Mouse (Mus musculus): ENCODE measurements around the gene Eef2kmt. TPM values are rescaled to one million over a fixed set of nuclear protein-coding genes. Genes with fewer than 3 reads are reported as not detected.
"Not testable (repeated sequence)": the region's sequence is repeated elsewhere in the genome, so short reads cannot be mapped to it uniquely, and the experiment has no call there.

Gene Eef2kmt
- polyA plus RNA-seq, 1 experiment from 2014 or later = 19.8 TPM

DNA sequence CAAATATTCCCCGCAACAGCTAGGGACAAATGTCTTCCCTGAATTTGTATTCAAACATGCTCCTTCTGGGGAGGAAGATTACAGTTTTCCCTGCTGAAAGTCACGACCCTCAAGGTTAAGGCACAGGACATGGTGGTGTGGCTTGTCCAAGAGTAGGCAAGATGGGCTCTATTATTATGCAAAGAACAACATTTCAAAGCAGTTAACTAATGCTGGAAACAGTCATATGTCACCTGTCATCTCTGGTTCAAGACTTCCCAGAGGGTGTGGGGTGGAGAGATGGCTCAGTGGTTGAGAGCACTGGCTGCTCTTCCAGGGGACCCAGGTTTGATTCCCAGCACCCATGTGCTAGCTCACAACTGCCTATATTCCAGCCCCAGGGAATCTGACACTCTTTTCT, 3.5 kb downstream of the Eef2kmt start:
- Histone ChIP-seq H3K27ac (no peak overlapping the region), H3K36me3 (peaks cover 28% of the 10 kb centered on the region; the same call in 1 of the 2 replicates), H3K27me3 (no peaks in the 10 kb centered on the region), H3K4me3 (no peak overlapping the region), H3K9ac (no peak overlapping the region), H3K4me2 (no peak overlapping the region), H3K4me1 (replicated peaks) (peaks cover 19% of the 10 kb centered on the region), H3K9me3 (replicated peaks) (no peaks in the 10 kb centered on the region)
- no peak for ATAC-seq (replicated peaks; ENCODE audit: insufficient number of reproducible peaks, insufficient read depth, low FRiP score, low read depth)
- 85% methylated on average over 2 of the region's 2 CpGs for WGBS

DNA sequence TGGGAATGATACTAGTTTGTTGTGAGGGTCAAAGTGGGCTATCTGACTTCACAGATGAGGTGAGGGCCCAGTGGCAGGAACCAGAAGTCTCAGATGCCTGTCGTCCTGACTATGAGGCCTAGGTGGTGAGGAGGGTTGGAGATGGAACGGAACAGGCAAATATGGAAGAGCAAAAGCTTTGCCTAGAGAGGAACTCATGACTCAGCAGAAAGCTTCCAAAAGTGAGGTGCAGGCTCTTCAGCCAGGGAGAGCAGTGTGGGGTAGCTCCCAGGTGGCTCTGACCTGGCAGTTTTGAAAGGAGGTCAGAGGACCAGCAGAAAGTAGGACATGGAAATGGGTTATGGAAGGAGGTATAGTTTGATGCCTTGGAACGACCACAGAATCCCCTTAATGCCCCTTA, 4.9 kb downstream of the Eef2kmt start:
- WGBS = 88% methylated on average over 3 of the region's 3 CpGs
- H3K9me3 ChIP-seq (replicated peaks) = no peaks in the 10 kb centered on the region
- no peaks in the 10 kb centered on the region for H3K27me3 ChIP-seq
- no peak overlapping the region for H3K4me3 ChIP-seq
- H3K4me2 ChIP-seq = no peak overlapping the region
- H3K9ac ChIP-seq = no peak overlapping the region
- H3K4me1 ChIP-seq (replicated peaks) = peaks cover 15% of the 10 kb centered on the region
- no peak overlapping the region for H3K27ac ChIP-seq
- no peak for ATAC-seq (replicated peaks; ENCODE audit: insufficient number of reproducible peaks, insufficient read depth, low FRiP score, low read depth)
- peaks cover 34% of the 10 kb centered on the region for H3K36me3 ChIP-seq

GRCm38 (mm10) chr16:5244411-5244810, 11.4 kb downstream of the Eef2kmt start:
- no peaks in the 10 kb centered on the region for H3K27me3 ChIP-seq
- H3K4me1 ChIP-seq (replicated peaks) = no peaks in the 10 kb centered on the region
- no peak overlapping the region for H3K4me3 ChIP-seq
- no peak overlapping the region for H3K9ac ChIP-seq
- H3K36me3 ChIP-seq = peaks cover 77% of the 10 kb centered on the region
- H3K27ac ChIP-seq = no peak overlapping the region
- no peak overlapping the region for H3K4me2 ChIP-seq
- peak; percentile 44; the same call in 1 of the 2 replicates for ATAC-seq (replicated peaks; ENCODE audit: insufficient number of reproducible peaks, insufficient read depth, low FRiP score, low read depth)
- H3K9me3 ChIP-seq (replicated peaks) = no peaks in the 10 kb centered on the region
- 32% methylated on average over 7 of the region's 7 CpGs for WGBS

DNA sequence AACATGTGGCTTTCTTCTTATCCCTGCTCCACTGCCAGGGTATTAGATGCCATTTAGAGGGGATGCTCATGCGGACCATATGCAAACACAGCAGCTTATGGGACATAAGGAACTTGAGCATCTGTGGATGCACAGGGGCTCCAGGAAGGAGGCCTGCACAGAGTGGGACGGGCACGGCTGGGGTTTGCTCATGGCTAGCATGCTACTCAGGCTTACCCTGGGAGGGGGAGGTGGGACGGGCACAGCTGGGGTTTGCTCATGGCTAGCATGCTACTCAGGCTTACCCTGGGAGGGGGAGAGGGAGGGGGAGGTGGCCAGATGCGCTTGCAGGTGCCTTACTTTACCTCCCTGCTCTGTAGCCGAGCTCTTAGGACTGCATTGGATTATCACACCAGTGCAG, 12.9 kb downstream of the Eef2kmt start:
- Histone ChIP-seq H3K4me3 (no peak overlapping the region), H3K27me3 (no peaks in the 10 kb centered on the region), H3K27ac (no peak overlapping the region), H3K4me1 (replicated peaks) (no peaks in the 10 kb centered on the region), H3K9me3 (replicated peaks) (no peaks in the 10 kb centered on the region), H3K4me2 (no peak overlapping the region), H3K36me3 (peaks cover 71% of the 10 kb centered on the region), H3K9ac (no peak overlapping the region)
- WGBS = 86% methylated on average over 6 of the region's 6 CpGs
- ATAC-seq (replicated peaks; ENCODE audit: insufficient number of reproducible peaks, insufficient read depth, low FRiP score, low read depth) = no peak

GRCm38 (mm10) chr16:5242355-5242754, 13.4 kb downstream of the Eef2kmt start:
- Histone ChIP-seq H3K27ac (no peak overlapping the region), H3K9me3 (replicated peaks) (no peaks in the 10 kb centered on the region), H3K9ac (no peak overlapping the region), H3K27me3 (no peaks in the 10 kb centered on the region), H3K4me3 (no peak overlapping the region), H3K4me1 (replicated peaks) (no peaks in the 10 kb centered on the region), H3K36me3 (peaks cover 66% of the 10 kb centered on the region), H3K4me2 (no peak overlapping the region)
- WGBS = 85% methylated on average over 4 of the region's 4 CpGs
- ATAC-seq (replicated peaks; ENCODE audit: insufficient number of reproducible peaks, insufficient read depth, low FRiP score, low read depth) = no peak

DNA sequence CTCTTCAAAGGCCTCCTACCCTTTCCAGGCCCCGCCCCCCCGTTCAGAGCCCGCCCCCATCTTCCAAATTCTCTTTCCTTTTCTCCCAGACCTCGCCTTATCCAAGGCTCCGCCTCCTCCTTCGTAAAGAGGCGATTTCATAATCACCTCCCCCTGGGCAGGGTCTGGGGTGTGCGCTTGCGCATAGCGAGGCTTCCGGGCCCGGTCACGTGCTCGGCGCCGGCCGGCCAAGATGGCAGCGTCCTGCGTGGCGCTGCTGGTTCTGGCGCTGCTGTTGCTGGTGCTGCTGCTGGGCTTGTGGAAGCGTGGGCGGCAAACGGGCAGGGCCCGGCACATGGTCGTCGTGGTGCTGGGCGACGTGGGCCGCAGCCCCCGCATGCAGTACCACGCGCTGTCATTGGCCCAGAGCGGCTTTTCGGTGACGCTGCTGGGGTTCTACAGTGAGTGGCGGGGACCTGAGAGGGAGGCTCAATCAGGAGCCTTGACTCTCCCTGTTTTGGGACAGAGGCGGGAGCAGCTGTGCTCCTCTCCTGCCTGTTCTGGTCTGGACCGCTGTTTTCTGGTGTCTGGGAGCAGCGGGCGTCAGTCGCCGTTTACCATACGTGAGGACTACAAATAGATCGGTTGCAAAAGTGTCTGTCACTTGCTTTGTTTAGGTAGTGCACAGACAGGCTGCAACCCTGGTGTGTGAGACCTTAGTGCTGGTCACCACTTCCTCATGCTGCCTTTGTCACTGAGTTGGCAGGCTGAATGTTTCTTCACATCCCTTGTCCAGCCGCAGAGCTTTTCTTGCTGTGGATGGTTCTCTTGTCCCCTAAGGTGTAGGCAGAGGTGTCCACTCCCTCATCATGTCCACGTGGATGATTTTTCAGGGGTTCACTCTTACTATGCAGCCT, 22.1 kb downstream of the Eef2kmt start, which contains the start of gene Alg1:
Gene Alg1 (plus strand): TSS at position 204 of the 896 bp plus-strand sequence.
- H3K4me1 ChIP-seq (replicated peaks) = peaks cover 8% of the 10 kb centered on the region
- peak within 1 kb of the TSS; percentile 81 for H3K9ac ChIP-seq
- WGBS = 1% methylated on average over 47 of the region's 47 CpGs
- H3K27ac ChIP-seq = peak within 1 kb of the TSS; percentile 75
- 0 out of 2 replicates have a peak, but pooled peaks cover 7% of the 10 kb centered on the region for H3K36me3 ChIP-seq
- peak; percentile 96 for ATAC-seq (replicated peaks; ENCODE audit: insufficient number of reproducible peaks, insufficient read depth, low FRiP score, low read depth)
- peak within 1 kb of the TSS; percentile 92 for H3K4me3 ChIP-seq
- no peaks in the 10 kb centered on the region for H3K27me3 ChIP-seq
- peak within 1 kb of the TSS; percentile 85 for H3K4me2 ChIP-seq
- H3K9me3 ChIP-seq (replicated peaks) = no peaks in the 10 kb centered on the region

GRCm38 (mm10) chr16:5232982-5233381, 22.8 kb downstream of the Eef2kmt start:
- Histone ChIP-seq H3K4me2 (peak overlapping the region; percentile 85), H3K27ac (no peak overlapping the region), H3K9ac (no peak overlapping the region), H3K4me3 (peak overlapping the region; percentile 92), H3K4me1 (replicated peaks) (peaks cover 8% of the 10 kb centered on the region), H3K36me3 (0 out of 2 replicates have a peak, but pooled peaks cover 5% of the 10 kb centered on the region), H3K27me3 (no peaks in the 10 kb centered on the region), H3K9me3 (replicated peaks) (no peaks in the 10 kb centered on the region)
- ATAC-seq (replicated peaks; ENCODE audit: insufficient number of reproducible peaks, insufficient read depth, low FRiP score, low read depth) = no peak
- 72% methylated on average over 4 of the region's 4 CpGs for WGBS

GRCm38 (mm10) chr16:5228103-5228502, 27.7 kb downstream of the Eef2kmt start:
- H3K27ac ChIP-seq; H3K9me3 ChIP-seq (replicated peaks); H3K4me2 ChIP-seq; H3K9ac ChIP-seq; ATAC-seq (replicated peaks; ENCODE audit: insufficient number of reproducible peaks, insufficient read depth, low FRiP score, low read depth); H3K27me3 ChIP-seq; H3K36me3 ChIP-seq; H3K4me1 ChIP-seq (replicated peaks); H3K4me3 ChIP-seq: not testable (repeated sequence)
- 79% methylated on average over 3 of the region's 3 CpGs for whole genome bisulfite sequencing

DNA sequence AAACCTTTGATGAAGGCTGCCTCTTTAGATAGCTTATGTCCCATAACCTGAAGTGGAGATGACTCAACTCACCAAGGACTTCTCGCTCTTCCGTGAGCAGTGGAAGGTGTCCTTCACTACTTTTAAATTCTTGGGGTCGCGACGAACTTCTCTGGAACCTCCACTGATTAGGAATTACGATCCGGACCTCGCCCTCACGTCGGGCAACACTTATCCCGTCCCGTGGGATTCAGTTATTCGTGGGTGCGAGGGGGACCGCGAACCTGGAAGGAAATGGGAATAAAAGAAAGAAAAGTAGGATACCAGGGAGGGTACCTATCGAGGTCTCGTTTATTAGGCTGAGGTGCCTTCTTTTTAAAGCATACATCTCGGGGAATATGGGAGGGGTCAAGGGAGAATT, 28.3 kb downstream of the Eef2kmt start:
- peak overlapping the region; percentile 34; the same call in 1 of the 2 replicates for H3K27ac ChIP-seq
- WGBS = 67% methylated on average over 19 of the region's 19 CpGs
- not testable (repeated sequence) for H3K4me2 ChIP-seq; H3K4me3 ChIP-seq; H3K4me1 ChIP-seq (replicated peaks); H3K9ac ChIP-seq; ATAC-seq (replicated peaks; ENCODE audit: insufficient number of reproducible peaks, insufficient read depth, low FRiP score, low read depth); H3K9me3 ChIP-seq (replicated peaks); H3K27me3 ChIP-seq; H3K36me3 ChIP-seq

DNA sequence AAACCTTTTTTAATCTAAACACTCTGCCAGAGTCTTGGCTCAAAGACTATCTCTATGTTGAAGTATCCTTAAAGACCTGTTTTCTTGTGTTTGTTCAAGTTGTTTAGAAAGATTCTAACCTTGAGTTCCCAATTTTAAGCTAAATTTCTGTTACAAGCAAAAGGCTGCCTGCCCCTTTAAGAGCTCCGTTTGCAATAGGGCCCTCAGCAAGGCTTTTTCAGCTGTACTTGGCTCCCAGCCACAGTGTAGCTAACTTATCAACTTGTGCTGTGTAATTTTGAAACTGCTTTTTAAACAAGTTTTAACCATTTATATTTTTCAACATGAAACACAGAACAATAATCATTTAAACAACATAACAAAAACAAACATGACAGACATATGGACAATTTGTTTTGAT, 29.2 kb downstream of the Eef2kmt start:
- H3K36me3 ChIP-seq; H3K4me3 ChIP-seq; H3K27ac ChIP-seq; H3K4me2 ChIP-seq; H3K27me3 ChIP-seq; H3K9me3 ChIP-seq (replicated peaks); H3K4me1 ChIP-seq (replicated peaks); H3K9ac ChIP-seq; ATAC-seq (replicated peaks; ENCODE audit: insufficient number of reproducible peaks, insufficient read depth, low FRiP score, low read depth): not testable (repeated sequence)
- WGBS = 7% methylated on average over 1 of the region's 1 CpGs

GRCm38 (mm10) chr16:5222140-5222539, 33.6 kb downstream of the Eef2kmt start, which contains the start of gene AU021092:
Gene AU021092 (minus strand): TSS chr16:5222299.
- 64% methylated on average over 6 of the region's 6 CpGs for WGBS
- Histone ChIP-seq H3K4me1 (replicated peaks) (peaks cover 4% of the 10 kb centered on the region; the same call in 1 of the 2 replicates), H3K27ac (no peak within 1 kb of the TSS), H3K9ac (no peak within 1 kb of the TSS), H3K4me2 (peak within 1 kb of the TSS; percentile 13; the same call in 1 of the 2 replicates), H3K4me3 (no peak within 1 kb of the TSS), H3K36me3 (no peaks in the 10 kb centered on the region), H3K9me3 (replicated peaks) (no peaks in the 10 kb centered on the region), H3K27me3 (no peaks in the 10 kb centered on the region)
- ATAC-seq (replicated peaks; ENCODE audit: insufficient number of reproducible peaks, insufficient read depth, low FRiP score, low read depth) = no peak; the same call in 1 of the 2 replicates

All from heart, embryonic 15.5 days (tissue).